Mouse (Mus musculus) skeletal muscle tissue, adult 2 months (tissue): ENCODE data around the gene Olfr1504.
"Not testable (repeated sequence)": the region's sequence is repeated elsewhere in the genome, so short reads cannot be mapped to it uniquely, and the experiment has no call there.

Experiments
- DNase-seq: peaks from one replicate; pipeline ENCODE4 v3.0.0-alpha.2; 2012; ENCODE audit warnings: low read depth, low spot score

Gene Olfr1504

GRCm38 (mm10) chr19:13897828-13898227 lies at the start of gene Olfr1504:
Gene Olfr1504 (minus strand): TSS chr19:13897928.
- no peak for DNase-seq

- no peak for DNase-seq
These were observed 15.5 kb upstream of the Olfr1504 start, which contains the start of gene Olfr1505 for GRCm38 (mm10) chr19:13913230-13913629. Gene Olfr1505 (plus strand): TSS chr19:13913530.

GRCm38 (mm10) chr19:13861495-13861894 lies 36.2 kb downstream of the Olfr1504 start, which contains the start of gene Olfr1502:
Gene Olfr1502 (plus strand): TSS chr19:13861795.
- DNase-seq: no peak

GRCm38 (mm10) chr19:13850592-13850991 lies 47.1 kb downstream of the Olfr1504 start, which contains the start of gene Olfr1501:
Gene Olfr1501 (minus strand): TSS chr19:13850692.
- DNase-seq: not testable (repeated sequence)
